Mouse (Mus musculus) natural killer cell, adult 2 months (primary cell): Measurements from ENCODE around the gene Hnrnpl.

Source experiments
- DNase-seq, 2 experiments: peaks; one replicate each; pipeline ENCODE4 v3.0.0; 2022; ENCODE audit warnings: low spot score in 2 of 2

The Hnrnpl gene

GRCm38 (mm10) chr7:28808221-28808941, at the start of gene Hnrnpl:
Gene Hnrnpl, plus strand, starts transcription at chr7:28808541.
- DNase-seq: peak; percentile 78 to 88

- DNase-seq: no peak
Observed at GRCm38 (mm10) chr7:28758623-28759022, 49.7 kb upstream of the Hnrnpl start.

GRCm38 (mm10) chr7:28761907-28762306, 46.4 kb upstream of the Hnrnpl start:
- DNase-seq: no peak

- DNase-seq: no peak
Observed at GRCm38 (mm10) chr7:28765211-28765610, 43.1 kb upstream of the Hnrnpl start.

GRCm38 (mm10) chr7:28766173-28766879, 42.0 kb upstream of the Hnrnpl start, which contains the start of gene Sirt2:
Gene Sirt2, plus strand, starts transcription at chr7:28766735.
- peak; percentile 98 to 99 for DNase-seq

GRCm38 (mm10) chr7:28766910-28767309, 41.4 kb upstream of the Hnrnpl start:
- no peak for DNase-seq

GRCm38 (mm10) chr7:28767462-28767965, 40.8 kb upstream of the Hnrnpl start, which contains the start of gene Nfkbib:
Gene Nfkbib, minus strand, starts transcription at chr7:28767512.
- no peak for DNase-seq

- no peak for DNase-seq
Observed at GRCm38 (mm10) chr7:28769414-28769958, 38.9 kb upstream of the Hnrnpl start.

- DNase-seq: no peak
Observed at GRCm38 (mm10) chr7:28770309-28770708, 38.0 kb upstream of the Hnrnpl start.

GRCm38 (mm10) chr7:28771867-28772266, 36.5 kb upstream of the Hnrnpl start:
- DNase-seq: no peak

GRCm38 (mm10) chr7:28773163-28773562, 35.2 kb upstream of the Hnrnpl start:
- DNase-seq: no peak

GRCm38 (mm10) chr7:28774164-28774563, 34.2 kb upstream of the Hnrnpl start:
- DNase-seq: no peak

GRCm38 (mm10) chr7:28775129-28775528, 33.2 kb upstream of the Hnrnpl start:
- DNase-seq: no peak

- no peak for DNase-seq
Observed at GRCm38 (mm10) chr7:28778825-28779224, 29.5 kb upstream of the Hnrnpl start.

GRCm38 (mm10) chr7:28780067-28780658, 28.2 kb upstream of the Hnrnpl start:
- DNase-seq: peak; percentile 89

GRCm38 (mm10) chr7:28780857-28781256, 27.5 kb upstream of the Hnrnpl start:
- DNase-seq: no peak

- peak; percentile 78 to 80 for DNase-seq
Observed at GRCm38 (mm10) chr7:28781261-28781663, 27.1 kb upstream of the Hnrnpl start.

GRCm38 (mm10) chr7:28785161-28785560, 23.2 kb upstream of the Hnrnpl start:
- no peak for DNase-seq

GRCm38 (mm10) chr7:28787884-28788283, 20.5 kb upstream of the Hnrnpl start:
- DNase-seq: no peak

- peak; percentile 42 to 80 for DNase-seq
Observed at GRCm38 (mm10) chr7:28788307-28789195, 19.8 kb upstream of the Hnrnpl start, which contains the start of gene Rinl. Gene Rinl, plus strand, starts transcription at chr7:28788969.

GRCm38 (mm10) chr7:28789235-28789634, 19.1 kb upstream of the Hnrnpl start:
- DNase-seq: no peak
